Mouse (Mus musculus): Measurements from ENCODE around the gene Rbm47. TPM values are rescaled to one million over a fixed set of nuclear protein-coding genes. Genes with fewer than 3 reads are reported as not detected.

Rbm47 gene
- polyA plus RNA-seq, 1 experiment from 2014 or later = 1.2 TPM

GRCm38 (mm10) chr5:66095166-66095565 lies 77.8 kb downstream of the Rbm47 start:
- no peak overlapping the region for H3K27ac ChIP-seq (replicated peaks)
- H3K4me2 ChIP-seq = no peak overlapping the region
- H3K4me3 ChIP-seq (replicated peaks) = no peak overlapping the region
- no peaks in the 10 kb centered on the region for H3K9me3 ChIP-seq (replicated peaks)
- 72% methylated on average over 6 of the region's 6 CpGs for WGBS
- no peak overlapping the region for H3K9ac ChIP-seq (replicated peaks)
- no peak for ATAC-seq (ENCODE audit: low FRiP score)
- H3K27me3 ChIP-seq (replicated peaks) = no peaks in the 10 kb centered on the region
- H3K4me1 ChIP-seq = no peaks in the 10 kb centered on the region
- H3K36me3 ChIP-seq = no peaks in the 10 kb centered on the region

- H3K36me3 ChIP-seq = no peaks in the 10 kb centered on the region
- no peaks in the 10 kb centered on the region for H3K9me3 ChIP-seq (replicated peaks)
- no peak overlapping the region for H3K4me3 ChIP-seq (replicated peaks)
- no peak overlapping the region for H3K9ac ChIP-seq (replicated peaks)
- ATAC-seq (ENCODE audit: low FRiP score) = no peak
- WGBS = 73% methylated on average over 9 of the region's 9 CpGs
- no peak overlapping the region for H3K27ac ChIP-seq (replicated peaks)
- no peaks in the 10 kb centered on the region for H3K27me3 ChIP-seq (replicated peaks)
- no peak overlapping the region for H3K4me2 ChIP-seq
- H3K4me1 ChIP-seq = no peaks in the 10 kb centered on the region
Observed at GRCm38 (mm10) chr5:66090037-66090436, 82.9 kb downstream of the Rbm47 start.

- no peaks in the 10 kb centered on the region for H3K36me3 ChIP-seq
- no peak overlapping the region for H3K27ac ChIP-seq (replicated peaks)
- H3K9me3 ChIP-seq (replicated peaks) = no peaks in the 10 kb centered on the region
- H3K4me1 ChIP-seq = no peaks in the 10 kb centered on the region
- no peaks in the 10 kb centered on the region for H3K27me3 ChIP-seq (replicated peaks)
- H3K9ac ChIP-seq (replicated peaks) = no peak overlapping the region
- 86% methylated on average over 4 of the region's 4 CpGs for WGBS
- ATAC-seq (ENCODE audit: low FRiP score) = no peak
- H3K4me2 ChIP-seq = no peak overlapping the region
- H3K4me3 ChIP-seq (replicated peaks) = no peak overlapping the region
Observed at GRCm38 (mm10) chr5:66089600-66089999, 83.3 kb downstream of the Rbm47 start.

GRCm38 (mm10) chr5:66088902-66089295 lies 84.0 kb downstream of the Rbm47 start:
- Histone ChIP-seq H3K36me3 (no peaks in the 10 kb centered on the region), H3K9me3 (replicated peaks) (no peaks in the 10 kb centered on the region), H3K4me2 (no peak overlapping the region), H3K27ac (replicated peaks) (no peak overlapping the region), H3K9ac (replicated peaks) (no peak overlapping the region), H3K27me3 (replicated peaks) (no peaks in the 10 kb centered on the region), H3K4me1 (no peaks in the 10 kb centered on the region), H3K4me3 (replicated peaks) (no peak overlapping the region)
- ATAC-seq (ENCODE audit: low FRiP score) = no peak
- 84% methylated on average over 5 of the region's 5 CpGs for WGBS

- Histone ChIP-seq H3K4me3 (replicated peaks) (no peak overlapping the region), H3K36me3 (no peaks in the 10 kb centered on the region), H3K9ac (replicated peaks) (no peak overlapping the region), H3K4me1 (no peaks in the 10 kb centered on the region), H3K27me3 (replicated peaks) (no peaks in the 10 kb centered on the region), H3K9me3 (replicated peaks) (no peaks in the 10 kb centered on the region), H3K4me2 (no peak overlapping the region), H3K27ac (replicated peaks) (no peak overlapping the region)
- no peak for ATAC-seq (ENCODE audit: low FRiP score)
- WGBS = 88% methylated on average over 4 of the region's 4 CpGs
Observed at GRCm38 (mm10) chr5:66088247-66088901, 84.5 kb downstream of the Rbm47 start.

- H3K27ac ChIP-seq (replicated peaks) = no peak overlapping the region
- no peak overlapping the region for H3K4me2 ChIP-seq
- H3K9me3 ChIP-seq (replicated peaks) = no peaks in the 10 kb centered on the region
- H3K4me1 ChIP-seq = no peaks in the 10 kb centered on the region
- no peak overlapping the region for H3K4me3 ChIP-seq (replicated peaks)
- no peaks in the 10 kb centered on the region for H3K36me3 ChIP-seq
- H3K9ac ChIP-seq (replicated peaks) = no peak overlapping the region
- 92% methylated on average over 9 of the region's 9 CpGs for WGBS
- H3K27me3 ChIP-seq (replicated peaks) = no peaks in the 10 kb centered on the region
- ATAC-seq (ENCODE audit: low FRiP score) = no peak
Observed at GRCm38 (mm10) chr5:66086952-66087351, 86.0 kb downstream of the Rbm47 start.

- 100% methylated on average over 1 of the region's 1 CpGs for WGBS
- Histone ChIP-seq H3K4me1 (no peaks in the 10 kb centered on the region), H3K27me3 (replicated peaks) (no peaks in the 10 kb centered on the region), H3K4me3 (replicated peaks) (no peak overlapping the region), H3K4me2 (no peak overlapping the region), H3K36me3 (no peaks in the 10 kb centered on the region), H3K9me3 (replicated peaks) (no peaks in the 10 kb centered on the region), H3K9ac (replicated peaks) (no peak overlapping the region), H3K27ac (replicated peaks) (no peak overlapping the region)
- no peak for ATAC-seq (ENCODE audit: low FRiP score)
Observed at GRCm38 (mm10) chr5:66086304-66086703, 86.6 kb downstream of the Rbm47 start.

- H3K4me2 ChIP-seq = no peak overlapping the region
- ATAC-seq (ENCODE audit: low FRiP score) = no peak
- no peaks in the 10 kb centered on the region for H3K36me3 ChIP-seq
- H3K27ac ChIP-seq (replicated peaks) = no peak overlapping the region
- no peaks in the 10 kb centered on the region for H3K9me3 ChIP-seq (replicated peaks)
- H3K4me3 ChIP-seq (replicated peaks) = no peak overlapping the region
- H3K27me3 ChIP-seq (replicated peaks) = no peaks in the 10 kb centered on the region
- no peaks in the 10 kb centered on the region for H3K4me1 ChIP-seq
- no peak overlapping the region for H3K9ac ChIP-seq (replicated peaks)
- 66% methylated on average over 4 of the region's 4 CpGs for WGBS
Observed at GRCm38 (mm10) chr5:66085478-66085877, 87.4 kb downstream of the Rbm47 start.

- H3K4me1 ChIP-seq = no peaks in the 10 kb centered on the region
- no peak overlapping the region for H3K4me3 ChIP-seq (replicated peaks)
- ATAC-seq (ENCODE audit: low FRiP score) = no peak
- 90% methylated on average over 3 of the region's 3 CpGs for WGBS
- H3K27ac ChIP-seq (replicated peaks) = no peak overlapping the region
- no peaks in the 10 kb centered on the region for H3K36me3 ChIP-seq
- no peaks in the 10 kb centered on the region for H3K27me3 ChIP-seq (replicated peaks)
- H3K9ac ChIP-seq (replicated peaks) = no peak overlapping the region
- no peak overlapping the region for H3K4me2 ChIP-seq
- no peaks in the 10 kb centered on the region for H3K9me3 ChIP-seq (replicated peaks)
Observed at GRCm38 (mm10) chr5:66084541-66084940, 88.4 kb downstream of the Rbm47 start.

- Histone ChIP-seq H3K9ac (replicated peaks) (no peak overlapping the region), H3K4me3 (replicated peaks) (no peak overlapping the region), H3K9me3 (replicated peaks) (no peaks in the 10 kb centered on the region), H3K36me3 (no peaks in the 10 kb centered on the region), H3K4me1 (no peaks in the 10 kb centered on the region), H3K27ac (replicated peaks) (no peak overlapping the region), H3K27me3 (replicated peaks) (no peaks in the 10 kb centered on the region), H3K4me2 (no peak overlapping the region)
- ATAC-seq (ENCODE audit: low FRiP score) = no peak
- 40% methylated on average over 7 of the region's 7 CpGs for WGBS
Observed at GRCm38 (mm10) chr5:66083350-66083749, 89.6 kb downstream of the Rbm47 start.

GRCm38 (mm10) chr5:66082229-66082572 lies 90.7 kb downstream of the Rbm47 start:
- Histone ChIP-seq H3K27ac (replicated peaks) (no peak overlapping the region), H3K36me3 (no peaks in the 10 kb centered on the region), H3K4me3 (replicated peaks) (no peak overlapping the region), H3K9me3 (replicated peaks) (no peaks in the 10 kb centered on the region), H3K4me2 (no peak overlapping the region), H3K27me3 (replicated peaks) (no peaks in the 10 kb centered on the region), H3K4me1 (no peaks in the 10 kb centered on the region), H3K9ac (replicated peaks) (no peak overlapping the region)
- no peak for ATAC-seq (ENCODE audit: low FRiP score)
- WGBS = 77% methylated on average over 11 of the region's 11 CpGs

- Histone ChIP-seq H3K27me3 (replicated peaks) (no peaks in the 10 kb centered on the region), H3K4me3 (replicated peaks) (no peak overlapping the region), H3K4me2 (no peak overlapping the region), H3K9me3 (replicated peaks) (no peaks in the 10 kb centered on the region), H3K9ac (replicated peaks) (no peak overlapping the region), H3K4me1 (no peaks in the 10 kb centered on the region), H3K27ac (replicated peaks) (no peak overlapping the region), H3K36me3 (no peaks in the 10 kb centered on the region)
- 77% methylated on average over 19 of the region's 19 CpGs for WGBS
- ATAC-seq (ENCODE audit: low FRiP score) = no peak
Observed at GRCm38 (mm10) chr5:66081443-66082228, 91.3 kb downstream of the Rbm47 start.

All from neural tube, embryonic 15.5 days (tissue).